Mouse (Mus musculus) ES-Bruce4 (cell line): ENCODE data around the gene Abhd12b. TPM values are rescaled to one million over a fixed set of nuclear protein-coding genes. Genes with fewer than 3 reads are reported as not detected.
"Not testable (repeated sequence)": the region's sequence is repeated elsewhere in the genome, so short reads cannot be mapped to it uniquely, and the experiment has no call there.

Experiments used
- H3K27ac ChIP-seq: 2 replicates; pipeline ENCODE4 v1.5.1; 2012; ENCODE audit warnings: low read length, inconsistent platforms; ENCODE audit not compliant: insufficient read depth
- H3K27me3 ChIP-seq: 2 replicates; pipeline ENCODE4 v1.6.1; 2012; ENCODE audit warnings: mild to moderate bottlenecking, low read length, inconsistent platforms; ENCODE audit not compliant: control insufficient read depth, poor library complexity, insufficient read depth, severe bottlenecking
- H3K36me3 ChIP-seq: 2 replicates; pipeline ENCODE4 v1.6.1; 2012; ENCODE audit warnings: inconsistent platforms, mild to moderate bottlenecking, low read length, moderate library complexity; ENCODE audit not compliant: control insufficient read depth, poor library complexity, insufficient read depth, severe bottlenecking
- H3K4me1 ChIP-seq: one replicate; pipeline ENCODE4 v1.8.1; 2011; ENCODE audit warnings: low read length; ENCODE audit not compliant: control insufficient read depth, insufficient read depth
- H3K4me3 ChIP-seq: 2 replicates; pipeline ENCODE4 v1.5.1; 2011; ENCODE audit warnings: low read depth, mild to moderate bottlenecking, low read length
- H3K9ac ChIP-seq: 2 replicates; pipeline ENCODE4 v1.6.1; 2012; ENCODE audit warnings: low read depth, mild to moderate bottlenecking, inconsistent platforms; ENCODE audit not compliant: poor library complexity, severe bottlenecking
- H3K9me3 ChIP-seq: replicated peaks from 2 replicates; pipeline ENCODE4 v1.6.1; 2012; ENCODE audit warnings: mild to moderate bottlenecking, low read length, inconsistent platforms; ENCODE audit not compliant: control insufficient read depth, poor library complexity, insufficient read depth, severe bottlenecking
- CTCF ChIP-seq: IDR thresholded peaks from one replicate; pipeline ENCODE4 v1.8.1; 2011; ENCODE audit warnings: low read depth, low read length
- EP300 ChIP-seq: IDR thresholded peaks from 2 replicates; pipeline ENCODE4 v1.6.1; 2011; ENCODE audit warnings: low read depth, low read length; ENCODE audit not compliant: insufficient read depth
- POLR2A ChIP-seq: IDR thresholded peaks from one replicate; pipeline ENCODE4 v1.8.1; 2011; ENCODE audit warnings: low read length; ENCODE audit not compliant: insufficient read depth
- polyA plus RNA-seq: library from polyadenylated mRNA; stranded (reverse); fragments of >200 nt; gene quantifications from 2 replicates; pipeline ENCODE4 v1.2.4, GENCODE M21; 2011; ENCODE audit warnings: low read depth; ENCODE audit not compliant: missing spikeins, insufficient read depth, insufficient read length

Abhd12b gene
- polyA plus RNA-seq, 1 experiment, result not detected

DNA sequence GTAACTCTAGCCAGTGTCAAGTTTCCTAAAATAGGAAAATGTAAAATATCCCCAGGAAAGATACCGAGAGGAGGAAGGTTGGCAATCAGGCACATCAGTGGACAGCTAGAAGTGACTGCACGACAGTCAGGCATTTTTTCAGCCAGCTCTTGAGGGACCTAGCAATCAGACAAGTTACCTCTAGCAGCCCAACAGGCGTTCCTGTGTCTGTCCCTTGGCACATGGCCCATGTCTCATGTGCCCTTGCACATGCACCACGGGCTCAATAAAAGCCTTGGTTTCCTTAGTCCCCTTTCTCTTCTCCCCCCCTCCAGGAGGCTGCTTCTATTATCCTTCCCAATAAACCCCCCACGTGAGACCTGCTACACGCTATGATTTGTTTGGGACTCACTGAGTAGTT, 2.3 kb downstream of the Abhd12b start:
- no peaks in the 10 kb centered on the region for H3K4me1 ChIP-seq
- H3K9ac ChIP-seq, result no peak overlapping the region
- TF ChIP-seq POLR2A, result no peak
- no peak for TF ChIP-seq CTCF
- TF ChIP-seq EP300, result no peak
- no peaks in the 10 kb centered on the region for H3K9me3 ChIP-seq
- H3K4me3 ChIP-seq, result no peak overlapping the region
- no peaks in the 10 kb centered on the region for H3K36me3 ChIP-seq
- H3K27me3 ChIP-seq, result no peaks in the 10 kb centered on the region
- no peak overlapping the region for H3K27ac ChIP-seq

DNA sequence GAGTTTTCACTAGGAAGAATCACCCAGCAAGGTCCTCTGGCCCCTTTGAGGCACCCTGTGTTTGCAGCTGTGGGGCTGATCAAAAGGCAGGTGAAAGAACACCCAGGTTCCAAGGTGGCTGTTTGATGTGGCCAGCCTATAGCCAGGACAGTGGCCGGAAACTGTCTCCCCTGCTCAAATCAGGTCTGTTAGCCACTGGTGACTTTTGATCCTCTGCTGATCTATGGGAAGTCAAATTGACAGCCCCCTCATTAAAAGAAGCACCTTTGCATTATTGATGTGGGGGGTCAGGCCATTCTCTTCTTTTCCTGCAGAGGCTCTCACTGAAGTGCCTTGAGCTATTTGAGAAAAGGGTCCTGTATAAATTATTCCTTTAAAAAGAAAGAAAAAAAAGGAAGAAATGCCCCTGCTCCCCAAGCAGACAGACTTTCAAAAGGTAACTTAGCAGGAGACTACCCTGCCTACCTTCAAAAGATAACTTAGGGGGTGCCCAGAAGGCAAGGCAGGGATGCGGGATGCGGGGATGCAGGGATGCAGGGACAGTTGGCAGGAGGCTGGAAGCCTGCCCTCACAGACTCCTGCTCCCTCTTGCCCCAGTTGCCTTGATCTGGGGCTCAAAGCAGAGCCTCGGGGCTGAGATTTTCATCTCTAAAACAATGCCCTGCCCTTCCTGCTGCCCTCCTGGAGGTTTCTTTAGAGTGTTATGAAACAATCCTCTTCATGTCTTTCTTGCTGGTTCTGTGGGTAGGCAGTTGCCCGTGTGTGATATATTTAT, 3.5 kb downstream of the Abhd12b start:
- Histone ChIP-seq H3K27ac (no peak overlapping the region), H3K4me1 (no peaks in the 10 kb centered on the region), H3K9ac (no peak overlapping the region), H3K4me3 (no peak overlapping the region), H3K36me3 (no peaks in the 10 kb centered on the region), H3K9me3 (no peaks in the 10 kb centered on the region), H3K27me3 (no peaks in the 10 kb centered on the region)
- TF ChIP-seq POLR2A (no peak), CTCF (no peak), EP300 (no peak)

DNA sequence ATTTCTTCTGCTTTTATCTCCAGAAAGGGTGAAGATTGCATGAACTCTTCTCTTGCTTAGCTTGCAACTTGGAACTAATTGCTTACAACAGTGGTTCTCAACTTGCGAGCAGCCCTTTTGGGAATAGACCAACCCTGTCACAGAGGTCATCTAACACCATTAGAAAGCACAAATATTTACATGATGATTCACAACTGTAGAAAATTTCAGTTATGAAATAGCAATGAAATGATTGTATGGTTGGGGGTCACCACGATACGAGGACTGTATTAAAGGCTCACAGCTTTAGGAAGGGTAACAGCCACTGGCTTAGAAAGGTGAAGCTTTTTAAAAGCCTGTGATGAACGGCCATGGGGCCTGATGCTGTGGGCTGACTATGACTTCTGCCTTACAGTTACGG, 7.1 kb downstream of the Abhd12b start:
- TF ChIP-seq POLR2A, result no peak
- TF ChIP-seq EP300, result no peak
- no peak for TF ChIP-seq CTCF
- Histone ChIP-seq H3K4me3 (no peak overlapping the region), H3K27me3 (no peaks in the 10 kb centered on the region), H3K4me1 (no peaks in the 10 kb centered on the region), H3K27ac (no peak overlapping the region), H3K36me3 (no peaks in the 10 kb centered on the region), H3K9me3 (no peaks in the 10 kb centered on the region), H3K9ac (no peak overlapping the region)

DNA sequence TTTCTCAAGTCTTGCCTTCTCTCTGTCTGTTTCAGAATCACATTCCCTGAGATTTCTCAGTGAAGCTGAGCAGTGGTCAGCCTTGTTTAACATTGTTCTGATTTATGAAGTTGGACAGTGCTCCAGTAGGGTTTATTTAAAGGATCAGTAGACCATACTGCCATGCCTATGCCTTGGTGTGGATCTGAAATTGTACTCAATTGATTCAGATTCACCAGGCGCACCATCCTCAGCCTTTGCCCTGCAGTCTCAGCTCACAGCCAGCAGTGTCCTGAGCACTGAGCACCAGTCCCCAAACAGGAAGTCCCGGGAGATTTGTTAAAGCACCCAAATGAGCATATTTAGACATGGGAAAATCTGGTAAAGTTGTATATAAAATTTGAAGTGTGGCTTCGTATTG, 10.8 kb downstream of the Abhd12b start:
- no peaks in the 10 kb centered on the region for H3K27me3 ChIP-seq
- no peak for TF ChIP-seq POLR2A
- TF ChIP-seq CTCF, result no peak
- no peak overlapping the region for H3K9ac ChIP-seq
- no peaks in the 10 kb centered on the region for H3K9me3 ChIP-seq
- no peak overlapping the region for H3K27ac ChIP-seq
- H3K4me1 ChIP-seq, result no peaks in the 10 kb centered on the region
- H3K4me3 ChIP-seq, result no peak overlapping the region
- H3K36me3 ChIP-seq, result no peaks in the 10 kb centered on the region

DNA sequence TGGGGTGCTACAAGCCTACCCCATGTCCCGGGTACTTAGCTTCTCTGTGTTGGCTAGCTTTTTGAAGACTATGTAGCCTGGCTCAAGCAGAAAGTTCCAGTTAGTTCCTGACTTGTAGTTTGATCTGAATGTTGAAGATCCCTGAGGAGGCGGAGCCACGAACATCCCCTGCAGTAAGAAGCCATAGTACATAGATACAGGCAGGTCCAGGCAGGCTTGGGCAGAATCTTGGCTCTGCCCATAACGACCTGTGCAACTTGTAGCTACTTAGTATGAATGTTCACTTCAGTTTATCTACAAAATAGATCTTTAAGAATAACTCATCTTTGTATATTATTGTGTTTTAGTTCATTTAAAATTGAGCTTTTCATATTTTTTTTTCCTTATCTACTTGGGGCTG, 14.0 kb downstream of the Abhd12b start:
- H3K27ac ChIP-seq, result no peak overlapping the region
- H3K4me3 ChIP-seq, result no peak overlapping the region
- H3K9me3 ChIP-seq, result no peaks in the 10 kb centered on the region
- no peaks in the 10 kb centered on the region for H3K36me3 ChIP-seq
- H3K9ac ChIP-seq, result no peak overlapping the region
- TF ChIP-seq CTCF (no peak), EP300 (no peak), POLR2A (no peak)
- H3K27me3 ChIP-seq, result no peaks in the 10 kb centered on the region
- H3K4me1 ChIP-seq, result no peaks in the 10 kb centered on the region

DNA sequence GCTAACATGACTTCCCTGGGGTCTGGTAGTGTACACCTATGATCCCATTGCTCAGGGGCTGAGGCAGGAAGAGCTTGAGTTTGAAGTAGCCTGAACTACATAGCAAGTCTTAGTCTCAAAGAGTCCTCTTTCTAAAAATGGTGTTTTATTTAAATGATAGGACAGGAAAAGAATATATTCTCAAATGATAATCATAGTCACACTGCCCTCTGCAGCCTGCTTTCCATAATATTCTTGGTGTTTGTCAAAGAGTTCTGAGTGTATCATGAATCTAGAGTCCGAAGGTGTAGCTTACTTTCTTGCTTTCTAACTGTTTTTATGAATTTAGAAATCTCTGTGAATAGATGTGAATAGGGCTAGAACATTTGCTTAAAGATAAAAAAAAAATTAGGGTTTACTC, 16.0 kb downstream of the Abhd12b start:
- Histone ChIP-seq H3K9ac (no peak overlapping the region), H3K9me3 (no peaks in the 10 kb centered on the region), H3K27ac (no peak overlapping the region), H3K4me3 (no peak overlapping the region), H3K4me1 (no peaks in the 10 kb centered on the region), H3K27me3 (no peaks in the 10 kb centered on the region), H3K36me3 (no peaks in the 10 kb centered on the region)
- no peak for TF ChIP-seq CTCF
- TF ChIP-seq EP300, result no peak
- no peak for TF ChIP-seq POLR2A

DNA sequence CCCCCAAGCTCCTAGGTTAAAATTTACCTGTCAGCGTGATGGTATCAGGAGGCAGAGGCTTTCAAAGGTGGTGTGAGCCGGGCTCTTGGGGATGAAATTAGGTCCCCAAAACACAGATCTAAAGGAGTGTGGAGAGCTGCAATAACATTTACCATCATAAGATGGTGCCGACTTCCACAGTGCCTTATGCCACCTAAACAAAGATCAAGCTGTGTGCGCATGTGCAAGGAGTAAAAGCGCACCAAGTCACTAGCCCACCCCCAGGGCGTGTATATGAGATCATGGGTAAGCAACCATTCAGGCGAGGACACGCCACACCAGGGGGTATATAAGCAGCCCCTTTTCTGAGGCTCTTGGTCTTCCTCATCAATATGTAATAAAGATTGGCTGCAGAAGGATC, 29.6 kb downstream of the Abhd12b start:
- not testable (repeated sequence) for H3K4me3 ChIP-seq, H3K9me3 ChIP-seq, H3K27me3 ChIP-seq, H3K27ac ChIP-seq, H3K36me3 ChIP-seq, H3K9ac ChIP-seq, H3K4me1 ChIP-seq
